Mouse (Mus musculus): ENCODE measurements at regions not wholly inside any gene's neighbourhood (a gene's known extent, or its start where the extent isn't known, plus 50 kb on each side); places are given as distances from the start of the nearest gene placed in this dataset.

DNA sequence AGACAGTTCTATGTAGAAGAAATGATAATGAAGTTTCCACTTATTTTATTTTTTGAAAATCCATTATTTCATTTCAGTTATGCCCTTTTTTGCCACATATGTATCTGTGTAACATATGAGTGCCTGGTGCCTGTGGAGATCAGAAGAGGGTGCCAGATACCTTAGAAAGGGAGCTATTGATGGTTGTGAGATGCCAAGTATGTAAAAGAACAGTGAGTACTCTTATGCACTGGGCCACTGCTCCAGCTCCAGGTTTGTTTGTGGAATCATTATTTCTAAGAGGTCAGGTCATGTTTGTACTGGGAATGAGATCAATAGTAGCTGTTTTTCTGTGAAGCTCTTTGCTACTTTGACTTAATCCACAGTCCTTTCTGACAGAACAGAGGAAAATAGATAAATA lies 68.1 kb downstream of the Cenpw start:
- no peak for DNase-seq

GRCm38 (mm10) chr10:30110341-30110740 lies 90.0 kb downstream of the Cenpw start:
- DNase-seq: no peak

DNA sequence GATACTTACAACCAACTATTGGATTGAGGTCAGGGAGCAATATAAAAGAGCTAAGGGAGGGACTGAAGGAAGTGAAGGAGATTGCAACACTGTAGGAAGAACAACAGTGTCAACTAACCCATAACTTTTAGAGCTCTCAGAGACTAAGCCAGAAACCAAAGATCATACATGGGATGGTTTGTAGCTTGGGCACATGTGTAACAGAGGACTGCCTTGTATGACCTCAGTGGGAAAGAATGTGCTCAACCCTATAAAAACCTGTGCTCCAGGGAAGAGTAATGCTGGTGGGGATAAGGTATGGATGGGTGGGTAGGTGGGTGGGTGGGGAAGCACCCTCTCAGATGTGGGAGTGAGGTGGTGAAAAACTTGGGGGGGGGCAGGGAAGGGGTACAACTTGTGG lies 97.9 kb downstream of the Cenpw start:
- DNase-seq: no peak

- DNase-seq: no peak
These were observed 105.8 kb downstream of the Cenpw start for GRCm38 (mm10) chr10:30094603-30095002.

- no peak for DNase-seq
These were observed 108.8 kb downstream of the Cenpw start for GRCm38 (mm10) chr10:30091549-30091948.

DNA sequence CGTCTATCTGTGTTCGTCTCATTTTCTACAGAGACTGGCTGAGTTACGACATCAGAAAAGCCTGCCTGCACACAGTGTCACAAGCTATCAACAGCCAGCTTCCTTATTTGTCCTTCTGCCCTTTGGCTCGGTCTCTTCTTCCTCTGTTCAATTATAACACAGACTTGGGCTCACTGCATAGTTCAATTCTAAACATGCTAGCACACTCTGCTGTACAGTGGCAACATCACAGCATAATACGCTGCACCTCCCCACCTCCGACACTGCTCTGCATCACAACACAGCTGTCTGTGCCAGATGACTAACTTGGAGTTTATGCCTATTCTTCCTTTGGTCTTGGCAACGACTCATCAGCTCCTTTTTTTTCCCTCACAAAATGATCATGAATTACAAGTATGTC lies 111.0 kb downstream of the Cenpw start:
- peak; percentile 13 for DNase-seq

DNA sequence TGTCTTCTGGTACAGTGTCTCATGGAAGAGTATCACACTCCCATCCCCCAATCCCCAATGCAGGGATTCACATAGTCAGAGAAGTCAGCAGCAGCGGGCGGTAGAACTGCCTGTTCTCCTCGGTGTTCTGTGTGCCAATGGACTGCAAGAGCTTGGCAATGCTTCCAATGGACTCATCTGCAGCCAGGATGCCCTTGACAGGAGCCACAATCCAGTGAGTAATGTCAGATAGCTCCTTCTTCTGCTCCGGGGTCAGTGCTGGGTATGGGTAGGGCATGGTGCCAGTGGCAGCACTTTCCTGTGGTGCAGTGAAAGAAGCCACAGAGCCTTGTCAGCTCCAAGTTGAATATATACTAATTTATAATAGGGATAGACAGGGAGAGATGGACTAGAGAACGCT lies 115.3 kb downstream of the Cenpw start:
- DNase-seq: peak; percentile 15

- DNase-seq: no peak
These were observed 133.7 kb downstream of the Cenpw start for GRCm38 (mm10) chr10:30066692-30067091.

DNA sequence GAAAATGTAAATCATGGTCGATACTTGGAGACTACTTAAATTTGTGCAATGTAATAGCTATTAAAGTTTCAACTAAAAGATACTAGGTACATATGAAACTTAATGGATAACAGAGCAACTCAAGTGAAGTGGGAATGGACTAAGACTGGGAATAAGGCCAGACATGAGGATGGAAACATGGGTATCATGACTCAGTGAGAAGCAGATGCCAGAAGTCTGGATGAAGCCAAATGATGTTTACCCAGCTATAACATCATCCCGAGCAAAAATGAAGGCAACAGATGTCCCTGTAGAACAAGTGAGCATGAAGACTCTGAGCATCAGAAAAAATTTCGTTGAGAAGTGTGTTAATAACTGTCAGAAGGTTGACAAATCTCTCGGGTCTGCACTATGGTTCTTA lies 169.7 kb downstream of the Cenpw start:
- no peak for DNase-seq

GRCm38 (mm10) chr10:30002950-30003636 lies 197.3 kb downstream of the Cenpw start:
- DNase-seq: peak; percentile 1

- DNase-seq: no peak
These were observed 199.5 kb downstream of the Cenpw start for GRCm38 (mm10) chr10:30000836-30001235.

DNA sequence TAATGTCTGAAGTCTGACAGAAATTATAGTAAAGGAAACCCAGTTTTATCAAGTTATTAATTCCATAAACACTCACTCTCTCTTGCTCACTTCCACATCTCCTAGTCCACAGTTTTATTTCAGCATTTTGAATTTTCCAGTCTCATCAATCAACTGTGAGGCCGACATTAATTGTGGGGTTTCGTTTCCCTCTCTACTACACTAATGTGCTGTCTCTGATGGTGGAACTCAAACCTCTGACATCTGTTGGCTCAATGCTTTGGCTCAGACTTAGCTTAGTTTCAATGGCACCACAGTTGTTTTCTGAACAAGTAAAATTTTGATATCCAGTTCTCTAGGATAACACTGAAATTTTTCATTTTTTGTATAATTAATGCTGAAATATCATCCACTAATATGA lies 218.8 kb downstream of the Cenpw start:
- no peak for DNase-seq
